Mouse (Mus musculus): ENCODE results near the gene Vmn1r166. TPM values are rescaled to one million over a fixed set of nuclear protein-coding genes. Genes with fewer than 3 reads are reported as not detected.
"Not testable (repeated sequence)": the region's sequence is repeated elsewhere in the genome, so short reads cannot be mapped to it uniquely, and the experiment has no call there.

Vmn1r166 gene
- not detected in 2 replicates for polyA plus RNA-seq (2015; fragmentation: Nextera tagmentation; extraction: Ambion mirVana)

DNA sequence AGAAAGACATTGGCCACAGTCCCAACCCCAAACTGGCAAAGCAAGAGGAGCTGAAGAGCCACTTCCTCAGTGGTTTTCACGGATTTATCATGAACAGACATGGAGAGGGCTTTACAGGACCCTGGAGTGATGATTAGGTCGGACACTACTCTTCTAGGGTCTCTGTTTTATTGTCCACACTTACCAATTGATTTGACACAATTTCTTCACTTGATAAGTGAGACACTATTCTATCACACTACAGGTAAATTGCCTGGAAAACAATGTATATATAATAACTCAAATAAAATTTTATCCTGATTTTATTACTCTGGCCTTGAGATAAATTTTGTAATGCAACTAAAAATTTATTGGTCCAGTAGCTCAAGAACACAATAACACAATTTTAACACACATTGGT, at the start of gene Vmn1r166:
Gene Vmn1r166, minus strand, starts transcription at position 101 of the 400 bp plus-strand sequence.
- H3K4me3 ChIP-seq; ATAC-seq (replicated peaks); H3K27ac ChIP-seq; H3K4me2 ChIP-seq; H3K36me3 ChIP-seq (replicated peaks); H3K4me1 ChIP-seq; H3K9ac ChIP-seq; H3K9me3 ChIP-seq; H3K27me3 ChIP-seq (replicated peaks): not testable (repeated sequence)
- no CpG with 5 or more reads among the region's 2 CpGs for WGBS

GRCm38 (mm10) chr7:23300892-23301291, 49.4 kb upstream of the Vmn1r166 start, which contains the start of gene Nlrp4e:
TSS of gene Nlrp4e (plus strand) at chr7:23301192.
- 87% methylated on average over 3 of the region's 3 CpGs for WGBS
- H3K4me2 ChIP-seq: not testable (repeated sequence)

DNA sequence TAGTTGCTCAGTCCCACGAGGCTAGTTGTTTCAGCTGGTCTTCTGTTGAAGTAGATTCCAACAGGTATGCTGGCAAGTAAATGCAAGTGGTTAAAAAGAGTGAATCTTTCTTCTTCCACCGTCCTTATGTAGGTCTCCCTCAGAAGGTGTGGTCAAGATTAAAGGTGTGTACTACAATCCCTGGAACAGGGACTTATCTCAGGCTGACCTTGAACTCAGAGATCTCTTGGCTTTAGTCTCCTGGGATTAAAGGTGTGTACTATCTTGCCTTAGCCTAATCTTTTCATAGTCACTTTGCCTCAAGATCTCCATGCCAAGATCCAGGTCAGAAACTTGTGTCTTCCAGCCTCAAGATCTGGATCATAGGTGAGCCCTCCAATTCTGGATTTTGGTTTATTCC, 27.3 kb upstream of the Vmn1r166 start, which contains the start of gene Gm6902:
Gene Gm6902, minus strand, starts transcription at position 101 of the 400 bp plus-strand sequence.
- H3K9ac ChIP-seq; H3K36me3 ChIP-seq (replicated peaks); H3K9me3 ChIP-seq; H3K27ac ChIP-seq; H3K4me1 ChIP-seq; H3K4me2 ChIP-seq; H3K4me3 ChIP-seq; H3K27me3 ChIP-seq (replicated peaks); ATAC-seq (replicated peaks): not testable (repeated sequence)
- no CpG with 5 or more reads among the region's 2 CpGs for WGBS

More at GRCm38 (mm10) chr7:23300892-23301291, 49.4 kb upstream of the Vmn1r166 start, which contains the start of gene Nlrp4e:
- not testable (repeated sequence) for H3K4me3 ChIP-seq; ATAC-seq (replicated peaks); H3K9ac ChIP-seq; H3K36me3 ChIP-seq (replicated peaks); H3K4me1 ChIP-seq; H3K27me3 ChIP-seq (replicated peaks); H3K27ac ChIP-seq
- H3K9me3 ChIP-seq: peaks cover 13% of the 10 kb centered on the region; the same call in 1 of the 2 replicates

GRCm38 (mm10) chr7:23217032-23217431, 34.5 kb downstream of the Vmn1r166 start, which contains the start of gene Vmn1r165:
TSS of gene Vmn1r165 (plus strand) at chr7:23217332.
- not testable (repeated sequence) for H3K9ac ChIP-seq; H3K4me2 ChIP-seq; H3K36me3 ChIP-seq (replicated peaks); H3K9me3 ChIP-seq; H3K27ac ChIP-seq; H3K4me3 ChIP-seq; ATAC-seq (replicated peaks); H3K27me3 ChIP-seq (replicated peaks); H3K4me1 ChIP-seq
- WGBS: no CpG with 5 or more reads among the region's 3 CpGs

Other genes starting within 250 kb of the Vmn1r166 start
- gene Gm4216, start 231.8 kb downstream of the Vmn1r166 start, polyA plus RNA-seq (2015; fragmentation: Nextera tagmentation; extraction: Ambion mirVana): not detected in 2 replicates
- gene Vmn1r163, start 196.1 kb downstream of the Vmn1r166 start, polyA plus RNA-seq (2015; fragmentation: Nextera tagmentation; extraction: Ambion mirVana): not detected in 2 replicates
- gene Gm8720, start 184.2 kb downstream of the Vmn1r166 start, polyA plus RNA-seq (2015; fragmentation: Nextera tagmentation; extraction: Ambion mirVana): not detected in 2 replicates
- gene Gm10662, start 107.2 kb downstream of the Vmn1r166 start, polyA plus RNA-seq (2015; fragmentation: Nextera tagmentation; extraction: Ambion mirVana): not detected in 2 replicates
- not detected in 2 replicates for gene Vmn1r165, start 34.4 kb downstream of the Vmn1r166 start, polyA plus RNA-seq (2015; fragmentation: Nextera tagmentation; extraction: Ambion mirVana)
- gene Gm6902, start 27.2 kb upstream of the Vmn1r166 start, polyA plus RNA-seq (2015; fragmentation: Nextera tagmentation; extraction: Ambion mirVana): not detected in 2 replicates
- gene Nlrp4e, start 49.5 kb upstream of the Vmn1r166 start, polyA plus RNA-seq (2015; fragmentation: Nextera tagmentation; extraction: Ambion mirVana): not detected in 2 replicates
- gene Nlrp5, start 134.2 kb upstream of the Vmn1r166 start, polyA plus RNA-seq (2015; fragmentation: Nextera tagmentation; extraction: Ambion mirVana): not detected in 2 replicates